Mouse (Mus musculus): ENCODE measurements around the gene Adh5. TPM values are rescaled to one million over a fixed set of nuclear protein-coding genes. Genes with fewer than 3 reads are reported as not detected.

Gene Adh5
- total RNA-seq, 2 experiments from 2014 or later, result 57.1 to 58.3 TPM

Other genes starting within 250 kb of the Adh5 start
- not detected for gene 4930579F01Rik, start 249.3 kb upstream of the Adh5 start, total RNA-seq (2021)
- under 1 TPM; 0.40 to 0.46 TPM for gene Adh7, start 225.3 kb upstream of the Adh5 start, total RNA-seq (2021)
- 10 to 100 TPM; 18.0 to 28.7 TPM for gene Adh1, start 182.1 kb upstream of the Adh5 start, total RNA-seq (2021)
- not detected for gene Adh6a, start 129.8 kb upstream of the Adh5 start, total RNA-seq (2021)
- not detected for gene Adh6b, start 101.3 kb upstream of the Adh5 start, total RNA-seq (2021)
- not detected for gene Adh4, start 27.6 kb upstream of the Adh5 start, total RNA-seq (2021)
- gene Metap1, start 46.4 kb downstream of the Adh5 start, total RNA-seq (2021), result 10 to 100 TPM; 45.5 to 46.4 TPM
- 100 to 1,000 TPM; 119 to 137 TPM for gene Eif4e, start 83.1 kb downstream of the Adh5 start, total RNA-seq (2021)

All from gastrocnemius, adult 18-20 months (tissue).